Mouse (Mus musculus): ENCODE measurements around the gene Upf2.

GRCm38 (mm10) chr2:6060071-6060804 is 109.0 kb downstream of the Upf2 start:
- TF ChIP-seq POLR2A (IDR thresholded peaks at IDR 0.05; ENCODE audit: low read depth, low read length) (no peak), CTCF (IDR thresholded peaks at IDR 0.05; ENCODE audit: extremely low read depth, insufficient read depth, insufficient read length, insufficient replicate concordance) (no peak)

Data from spleen, adult 2 months (tissue).